Mouse (Mus musculus): ENCODE data around the gene Ntsr1.

DNA sequence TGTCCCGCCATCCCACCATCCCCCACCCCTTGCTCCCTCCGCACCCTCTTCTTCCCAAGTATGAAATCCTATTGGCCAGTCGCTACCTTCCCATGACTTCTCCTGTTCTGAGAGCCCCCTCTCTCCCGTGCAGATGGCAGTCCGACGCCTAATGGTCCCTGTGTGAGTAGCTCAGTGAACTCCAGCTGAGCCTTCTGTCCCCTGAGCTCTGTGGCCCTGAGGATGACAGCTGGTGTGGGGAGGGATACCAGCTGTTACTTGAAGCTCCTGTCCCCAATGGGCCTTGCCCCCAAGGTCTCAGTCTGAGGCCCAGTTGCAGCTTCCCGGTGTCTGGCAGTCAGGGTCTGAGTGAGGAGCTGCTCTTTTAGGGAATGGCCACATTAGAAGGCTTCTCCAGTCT, 33.3 kb upstream of the Ntsr1 start:
- no peak for TF ChIP-seq CTCF (IDR thresholded peaks at IDR 0.05 in 2 of 3, conservative IDR thresholded peaks at IDR 0.05 in 1 of 3; ENCODE audit: control insufficient read depth in 1 of 3, insufficient read depth in 1 of 3, low read depth in 2 of 3, low read length in 3 of 3, poor library complexity in 1 of 3, severe bottlenecking in 1 of 3)
- no peak for TF ChIP-seq MAX (IDR thresholded peaks at IDR 0.05; ENCODE audit: low read length)
- no peak for TF ChIP-seq RAD21 (IDR thresholded peaks at IDR 0.05; ENCODE audit: low read depth, low read length)
- TF ChIP-seq TAL1 (IDR thresholded peaks at IDR 0.05; ENCODE audit: low read length), result no peak
- TF ChIP-seq ETS1 (IDR thresholded peaks at IDR 0.05; ENCODE audit: low read depth, low read length), result no peak
- TF ChIP-seq GATA1 (IDR thresholded peaks at IDR 0.05; ENCODE audit: low read depth, low read length), result no peak
- no peak for TF ChIP-seq EP300 (IDR thresholded peaks at IDR 0.05; ENCODE audit: low read depth in 1 of 2, low read length in 2 of 2)
- no peak for TF ChIP-seq KAT2A (conservative IDR thresholded peaks at IDR 0.05; ENCODE audit: low read depth, low read length)
